ENCODE assay signal across 14 mouse cellular contexts in genomic region chr11:70804395-70804794, GRCm38 (mm10). TPM values are rescaled to one million over a fixed set of nuclear protein-coding genes. Genes with fewer than 3 reads are reported as not detected.
"Had no signal": no experiment of that assay in that cellular context is flagged by ENCODE, and none has a peak within 500 bp of the region (broad histone marks: within the 10 kb centered on the region; RNA-seq: fewer than 3 reads in every experiment).

No protein-coding gene starts in this region.

- DNase-seq: kidney, adult 18-20 months; kidney, postnatal 25 days; right cerebral cortex, postnatal 4 days; thymus, adult 2 months; thymus, postnatal 25 days had no signal

- H3K4me3 ChIP-seq: left cerebral cortex, adult 2 months; limb, embryonic 10.5 days; liver, embryonic 12.5 days; lung, embryonic 15.5 days; midbrain, embryonic 15.5 days; neural tube, embryonic 12.5 days had no signal

- H3K4me1 ChIP-seq: midbrain, embryonic 15.5 days; neural tube, embryonic 12.5 days had no signal

- H3K27ac ChIP-seq: left cerebral cortex, adult 2 months; limb, embryonic 10.5 days; liver, embryonic 12.5 days; midbrain, embryonic 15.5 days; neural tube, embryonic 12.5 days; stomach, postnatal 0 days had no signal

- H3K27me3 ChIP-seq: lung, embryonic 15.5 days; midbrain, embryonic 15.5 days; neural tube, embryonic 12.5 days had no signal

- H3K9ac ChIP-seq: liver, embryonic 12.5 days; lung, embryonic 15.5 days; midbrain, embryonic 15.5 days; neural tube, embryonic 12.5 days had no signal

- H3K36me3 ChIP-seq: limb, embryonic 10.5 days; liver, embryonic 12.5 days; lung, embryonic 15.5 days; midbrain, embryonic 15.5 days; neural tube, embryonic 12.5 days had no signal

- ATAC-seq: liver, embryonic 12.5 days; midbrain, embryonic 15.5 days had no signal

- H3K9me3 ChIP-seq: limb, embryonic 10.5 days; liver, embryonic 12.5 days; lung, embryonic 15.5 days; midbrain, embryonic 15.5 days; neural tube, embryonic 12.5 days had no signal

- H3K4me2 ChIP-seq: midbrain, embryonic 11.5 days; midbrain, embryonic 15.5 days; neural tube, embryonic 12.5 days had no signal

RNA-seq across cellular contexts. Expression of gene Scimp, which starts 8.0 kb away (rescaled TPM):
- polyA plus RNA-seq: kidney, embryonic 14.5 days; midbrain, embryonic 11.5 days; midbrain, embryonic 15.5 days; neural tube, embryonic 12.5 days had no signal
